Mouse (Mus musculus) kidney, postnatal 10 days (tissue): ENCODE measurements around the gene Dnase2a.
"Not testable (repeated sequence)": the region's sequence is repeated elsewhere in the genome, so short reads cannot be mapped to it uniquely, and the experiment has no call there.

ENCODE experiments used
- DNase-seq: peaks from one replicate; pipeline ENCODE4 v3.0.0; 2021; ENCODE audit warnings: mixed read lengths

The Dnase2a gene

DNA sequence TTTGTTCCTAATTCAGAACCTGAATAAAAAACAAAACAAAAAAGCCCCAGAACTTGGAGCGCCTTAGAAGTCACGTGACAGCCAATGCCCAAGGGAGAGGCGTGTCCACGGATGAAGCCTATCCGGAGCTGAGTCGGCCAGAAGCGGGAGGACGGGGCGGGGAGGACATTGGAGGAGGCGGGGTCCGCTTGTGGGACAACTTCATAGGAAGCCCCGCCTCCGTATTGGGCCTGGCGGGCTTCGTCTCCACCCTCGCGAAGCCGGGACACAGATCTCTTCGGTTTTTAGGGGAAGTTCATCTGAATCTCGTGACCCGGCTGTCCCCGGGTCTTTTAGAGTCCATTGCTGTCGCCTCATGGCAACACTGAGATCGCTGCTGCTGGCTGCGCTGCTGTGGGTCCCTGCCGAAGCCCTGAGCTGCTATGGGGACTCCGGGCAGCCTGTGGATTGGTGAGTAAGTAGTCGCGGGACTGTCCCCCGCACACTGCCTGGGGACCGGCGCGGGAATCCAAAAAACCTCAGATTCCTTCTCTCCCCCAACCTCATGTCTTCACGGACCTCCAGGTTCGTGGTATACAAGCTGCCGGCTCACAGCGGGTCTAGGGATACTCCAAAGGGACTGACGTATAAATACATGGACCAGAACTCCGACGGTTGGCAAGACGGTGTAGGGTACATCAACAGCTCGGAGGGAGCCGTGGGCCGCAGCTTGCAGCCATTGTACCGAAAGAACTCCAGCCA, at the start of gene Dnase2a:
TSS of gene Dnase2a (plus strand) at position 140 of the 741 bp plus-strand sequence.
- DNase-seq: peak; percentile 98

DNA sequence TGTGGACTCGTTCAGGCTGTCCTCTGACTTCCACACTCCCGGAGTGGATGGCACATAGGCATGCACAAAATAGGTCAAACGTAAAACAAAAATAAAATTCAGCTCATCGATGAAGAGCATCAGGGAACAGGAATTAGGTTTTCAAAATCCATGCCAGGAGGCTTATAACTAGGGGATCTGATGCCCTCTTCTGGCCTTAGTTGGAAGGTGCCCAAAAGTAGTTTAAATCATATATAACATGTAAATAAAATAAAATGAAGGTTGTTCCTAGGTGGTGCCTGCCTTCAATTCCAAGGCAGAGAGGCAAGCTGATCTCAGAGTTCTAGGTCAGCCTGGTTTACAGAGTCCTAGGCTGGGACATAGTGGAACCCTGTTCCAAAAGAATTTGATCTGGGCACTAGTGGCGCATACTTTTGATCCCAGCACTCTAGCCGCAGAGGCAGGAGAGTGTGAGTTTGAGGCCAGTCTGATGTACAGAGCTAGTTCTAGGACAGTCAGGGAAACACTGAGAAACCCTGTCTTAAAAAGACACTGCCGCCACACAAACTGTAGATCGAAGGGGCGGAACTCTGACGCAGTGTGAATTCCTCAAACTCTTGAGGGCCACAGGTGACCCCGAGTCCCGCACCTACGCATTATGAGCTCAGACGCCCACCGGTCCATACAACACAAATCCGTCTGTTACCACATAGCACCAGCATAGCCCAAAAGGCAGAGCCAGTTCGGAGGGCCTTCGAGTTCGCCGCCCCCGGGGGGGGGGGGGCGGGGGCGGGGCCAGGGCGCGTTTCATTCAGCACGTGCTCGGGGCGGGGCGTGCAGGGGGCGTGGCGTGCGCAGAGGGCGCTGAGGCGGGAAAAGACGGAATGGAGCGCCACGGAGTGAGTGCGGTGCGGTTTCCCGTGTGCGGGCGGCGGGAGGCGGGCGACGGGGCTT, 36.7 kb upstream of the Dnase2a start, which contains the start of gene Syce2:
TSS of gene Syce2 (plus strand) at position 736 of the 933 bp plus-strand sequence.
- peak; percentile 92 for DNase-seq

DNA sequence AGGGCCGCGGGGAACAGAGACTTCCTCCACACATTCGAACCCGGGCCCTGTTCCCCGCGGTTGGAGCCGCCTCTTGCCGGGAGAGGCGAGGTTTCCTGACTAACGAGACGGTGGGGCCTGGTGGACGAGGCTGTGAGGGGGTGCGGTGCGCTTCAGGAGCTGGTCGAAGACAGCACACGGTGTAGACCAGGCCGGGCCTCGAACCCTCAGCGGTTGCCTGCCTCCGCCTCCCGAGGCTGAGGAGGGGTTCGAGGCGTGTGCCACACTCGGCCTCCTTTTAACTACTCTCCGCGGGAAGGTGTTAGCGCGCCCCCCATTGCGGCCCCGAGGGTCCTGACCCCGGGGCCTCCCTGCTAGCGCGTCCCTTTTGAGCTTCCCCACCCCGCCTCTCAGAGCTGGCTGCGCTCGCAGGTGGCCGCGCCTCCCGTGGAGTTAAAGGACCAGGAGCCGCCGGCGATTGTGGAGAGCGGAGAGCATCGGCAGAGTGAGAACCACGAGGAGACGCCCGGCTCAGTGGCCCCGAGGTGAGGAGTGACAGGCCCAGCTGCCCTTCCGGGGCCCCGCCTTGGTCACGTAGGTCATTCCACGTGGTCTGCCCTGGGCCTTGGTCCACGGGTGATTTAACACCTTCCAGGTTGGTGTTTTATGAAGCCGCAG, 35.9 kb upstream of the Dnase2a start:
- DNase-seq: peak; percentile 63

DNA sequence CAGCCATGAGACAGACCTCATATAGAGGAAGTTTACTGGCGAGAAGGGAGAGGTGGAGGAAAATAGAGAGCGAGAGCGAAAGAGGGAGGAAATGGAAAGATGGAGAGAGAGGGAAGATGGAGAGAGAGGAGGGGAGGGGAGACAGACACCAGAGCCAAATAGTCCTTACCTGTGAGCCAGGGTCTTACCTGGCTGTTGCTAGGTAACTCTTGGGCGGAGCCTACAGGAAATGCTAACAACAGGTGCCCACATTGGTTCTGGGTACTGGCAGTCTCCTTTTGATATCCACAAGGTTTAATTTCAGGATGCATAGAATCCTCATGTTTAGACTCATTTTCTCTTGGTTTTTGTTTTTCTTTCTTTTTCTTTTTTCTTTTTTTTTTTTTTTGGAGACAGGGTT, 35.3 kb upstream of the Dnase2a start:
- no peak for DNase-seq

DNA sequence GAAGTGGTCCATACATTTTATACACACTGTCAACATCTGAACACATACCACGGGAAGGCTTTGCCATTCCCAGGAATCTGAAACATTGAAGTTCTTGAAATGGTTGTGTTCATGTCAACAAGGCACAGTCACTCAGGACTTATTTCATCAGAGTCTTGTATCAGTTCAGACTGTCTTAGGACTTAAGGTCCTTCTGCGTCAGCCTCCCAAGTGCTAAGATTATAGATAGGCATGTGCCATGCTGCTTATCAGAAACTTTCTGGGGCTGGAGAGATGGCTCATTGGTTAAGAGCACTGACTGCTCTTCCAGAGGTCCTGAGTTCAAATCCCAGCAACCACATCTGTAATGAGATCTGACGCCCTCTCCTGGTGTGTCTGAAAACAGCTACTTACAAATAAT, 34.0 kb upstream of the Dnase2a start:
- DNase-seq: no peak

DNA sequence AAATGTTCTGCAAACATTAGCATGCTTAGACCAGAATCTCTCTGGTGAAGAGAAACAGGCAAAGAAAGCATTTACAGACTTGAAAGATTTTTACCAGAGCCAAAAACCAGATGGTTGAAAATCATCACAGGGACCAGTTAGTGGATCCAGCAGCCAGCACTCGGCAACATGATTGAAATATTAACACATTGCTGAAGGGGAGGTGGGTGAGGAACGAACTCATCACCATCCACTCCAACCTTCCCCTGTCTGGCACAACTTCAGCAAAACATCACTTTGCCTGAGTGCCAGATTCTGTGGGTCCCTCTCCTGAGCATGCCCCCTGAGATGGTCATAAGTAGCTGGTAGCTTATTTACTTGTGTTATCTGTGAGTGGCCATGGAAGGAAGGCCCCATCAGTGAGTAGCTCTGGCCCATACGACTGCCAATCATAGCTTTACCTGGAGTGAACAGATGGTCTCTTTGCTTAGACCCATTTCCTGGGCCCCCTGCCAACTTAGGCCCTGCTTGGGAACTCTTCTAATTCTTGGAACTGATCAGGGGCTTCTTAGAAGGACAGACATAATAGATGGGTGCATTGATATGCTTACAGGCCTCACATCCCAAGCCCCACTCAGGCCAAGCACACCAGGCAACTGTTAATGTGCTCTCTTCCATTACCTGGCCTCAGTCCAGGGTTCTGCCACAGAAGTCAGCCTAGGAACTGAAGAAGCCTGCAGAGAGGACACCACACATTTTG, 30.9 kb upstream of the Dnase2a start:
- no peak for DNase-seq

DNA sequence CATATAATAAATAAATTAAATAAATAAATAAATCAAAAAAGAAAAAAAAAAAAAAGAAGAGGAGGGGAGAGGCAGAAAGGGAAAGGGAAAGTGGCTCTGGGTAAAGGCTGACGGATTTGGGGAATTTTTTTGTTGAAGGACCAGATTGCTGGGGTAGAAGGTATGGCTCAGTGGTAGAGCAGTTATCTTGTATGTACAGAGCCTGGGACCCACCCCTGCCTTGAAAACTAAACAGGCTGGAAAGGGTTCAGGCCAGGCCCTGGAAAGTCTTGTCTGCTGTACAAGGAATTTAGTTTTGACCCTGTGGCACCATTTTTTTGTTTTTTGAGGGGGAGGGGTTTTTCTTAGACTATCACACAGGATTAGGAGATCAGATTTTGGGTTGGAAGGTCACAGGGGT, 29.4 kb upstream of the Dnase2a start:
- no peak for DNase-seq

DNA sequence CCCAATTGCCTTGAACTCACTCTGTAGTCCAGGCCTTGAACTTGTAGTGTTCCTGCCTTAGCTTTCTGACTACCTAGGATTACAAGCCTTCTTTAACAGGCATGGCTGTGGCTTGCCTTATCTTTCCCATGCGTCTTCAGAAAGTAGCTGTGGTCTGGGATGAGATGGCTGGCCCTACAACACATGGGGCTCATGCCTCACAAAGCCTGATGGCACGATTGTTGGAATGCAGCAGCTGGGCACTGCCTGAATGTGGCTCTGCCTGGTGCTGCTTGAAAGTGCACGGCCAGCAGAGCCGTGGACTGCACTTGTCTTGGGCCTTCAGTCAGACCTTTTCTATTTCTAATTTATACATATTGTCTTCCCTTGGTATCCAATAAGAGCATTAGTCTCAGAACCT, 23.6 kb upstream of the Dnase2a start:
- no peak for DNase-seq

DNA sequence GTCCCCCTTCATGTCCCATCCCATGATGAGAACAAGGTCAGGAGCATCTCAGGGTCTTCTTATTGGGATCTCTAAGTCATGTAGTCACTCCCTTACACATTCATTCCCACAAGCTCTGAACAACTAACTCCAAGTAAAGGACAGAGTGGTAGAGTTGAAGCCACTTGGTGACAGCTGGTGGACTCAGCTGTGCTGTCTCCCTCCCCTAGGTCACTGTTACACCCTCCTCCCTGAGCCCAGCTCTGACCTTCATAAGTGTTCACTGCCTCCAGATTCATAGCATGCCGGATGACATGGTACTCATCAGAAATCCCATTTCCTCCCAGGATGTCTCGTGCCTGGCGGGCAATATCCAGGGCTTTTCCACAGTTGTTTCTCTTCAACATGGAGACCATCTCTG, 20.1 kb upstream of the Dnase2a start:
- DNase-seq: no peak

DNA sequence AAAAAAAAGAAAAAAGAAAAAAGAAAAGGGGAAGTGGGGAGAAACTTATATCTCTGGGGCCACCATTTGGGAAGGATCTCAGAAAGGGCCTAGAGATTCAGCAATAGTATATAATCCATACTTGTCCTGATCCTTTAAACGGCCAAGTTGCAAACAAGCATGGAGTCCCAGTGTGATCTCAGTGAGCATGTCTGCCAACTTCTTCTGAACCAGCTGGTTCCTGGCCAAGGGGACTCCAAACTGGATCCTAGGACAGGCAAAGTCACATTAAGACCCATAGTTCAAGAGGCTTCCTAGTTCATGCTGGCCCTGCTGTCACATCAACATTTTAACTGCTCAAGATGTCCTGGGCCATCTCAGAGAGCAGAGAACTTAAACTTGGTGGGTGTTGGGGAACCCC, 19.2 kb upstream of the Dnase2a start:
- no peak for DNase-seq

DNA sequence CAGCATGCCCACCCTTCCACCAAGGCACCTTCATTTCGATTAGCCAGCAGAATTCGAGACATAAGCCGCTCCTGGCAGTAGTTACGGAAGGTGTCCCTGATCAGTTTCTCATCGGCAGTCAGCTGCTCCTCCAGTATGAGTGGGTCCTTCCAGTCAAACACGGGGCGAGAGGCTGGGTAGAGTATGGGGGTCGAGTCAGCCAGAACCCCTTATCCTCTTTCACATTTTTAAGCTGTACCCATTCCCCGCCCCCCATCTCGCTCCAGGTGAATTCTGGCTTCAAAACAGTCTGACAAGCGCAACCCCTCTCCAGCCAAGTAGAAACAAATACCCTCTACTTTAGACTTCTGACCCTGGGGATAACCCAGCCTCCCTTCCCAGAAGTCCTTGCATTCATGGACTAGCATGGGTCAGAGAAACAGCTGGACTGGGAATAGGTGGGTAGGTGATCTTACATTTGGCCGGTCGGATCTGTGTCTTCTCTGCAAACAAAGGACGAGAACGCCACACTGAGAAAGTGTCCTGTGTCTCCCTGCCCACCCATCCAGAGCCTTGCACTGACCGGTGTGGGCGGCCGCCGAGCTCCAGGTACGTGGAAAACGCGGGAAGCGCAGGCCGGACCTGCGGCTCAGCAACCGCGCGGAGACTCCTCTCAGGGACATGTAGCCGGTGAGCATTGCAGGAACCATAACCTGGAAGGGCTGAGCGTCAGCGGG, 15.2 kb upstream of the Dnase2a start:
- peak; percentile 49 for DNase-seq

DNA sequence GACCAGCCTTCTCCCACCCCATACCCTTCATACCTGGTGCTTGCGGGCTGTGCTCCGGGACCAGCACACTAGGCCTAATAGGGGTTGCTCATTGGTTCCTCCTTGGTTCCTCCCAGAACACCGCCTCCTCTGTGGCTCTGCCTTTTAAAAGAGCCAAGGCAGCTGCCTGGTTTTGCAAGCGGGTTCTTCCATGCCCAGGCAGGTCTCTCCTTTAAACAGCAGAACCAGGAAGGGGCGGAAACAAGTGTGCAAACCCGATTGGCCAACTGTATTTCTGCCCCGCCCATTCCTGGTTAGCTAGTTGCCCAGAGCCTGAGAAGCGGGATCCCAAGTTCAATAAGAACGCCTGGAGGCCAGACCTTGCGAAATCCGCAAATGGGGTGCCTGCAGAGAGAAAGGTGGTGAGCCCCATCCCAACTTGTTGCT, 14.6 kb upstream of the Dnase2a start, which contains the start of gene Gcdh:
TSS of gene Gcdh (minus strand) at position 213 of the 426 bp plus-strand sequence.
- DNase-seq: peak; percentile 93

DNA sequence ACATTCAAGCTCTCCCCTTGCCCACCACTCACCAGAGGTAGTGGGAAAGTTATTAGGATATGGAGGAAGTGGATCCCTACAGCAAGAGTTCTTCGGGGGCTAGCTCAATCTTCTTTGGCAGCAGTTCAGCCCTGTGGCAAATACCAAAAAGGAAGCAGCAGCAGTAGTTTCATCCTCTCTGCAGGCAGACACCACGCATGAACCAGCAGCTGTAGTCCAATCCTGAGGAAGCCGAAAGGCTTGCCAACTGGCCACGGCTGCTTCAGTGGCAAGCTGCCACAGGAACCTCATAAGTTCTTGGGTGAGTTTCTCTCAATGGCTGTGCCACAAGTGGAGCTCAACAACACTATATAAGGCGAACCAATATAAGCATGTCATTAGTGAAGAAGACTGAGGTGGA, 12.4 kb upstream of the Dnase2a start:
- no peak for DNase-seq

DNA sequence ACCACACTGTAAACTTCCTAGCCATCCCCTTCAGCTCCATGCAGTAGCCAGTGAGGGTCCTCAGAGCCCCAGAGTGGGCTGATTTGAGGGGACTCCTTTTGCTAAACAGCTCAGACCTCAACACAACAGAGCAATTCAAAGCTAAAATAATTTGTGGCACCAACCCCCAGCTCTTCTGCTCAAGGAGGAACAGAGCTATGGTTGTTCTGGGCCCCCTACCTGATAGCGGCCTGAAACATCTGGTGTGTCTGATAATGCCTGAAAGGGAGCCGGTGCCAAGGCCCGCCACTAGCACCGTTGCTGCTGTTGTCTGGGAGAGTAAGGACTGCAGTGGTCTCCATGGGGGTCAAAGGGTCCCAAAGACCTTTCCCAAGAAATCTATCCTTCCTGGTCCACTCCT, 7.3 kb upstream of the Dnase2a start:
- no peak for DNase-seq

DNA sequence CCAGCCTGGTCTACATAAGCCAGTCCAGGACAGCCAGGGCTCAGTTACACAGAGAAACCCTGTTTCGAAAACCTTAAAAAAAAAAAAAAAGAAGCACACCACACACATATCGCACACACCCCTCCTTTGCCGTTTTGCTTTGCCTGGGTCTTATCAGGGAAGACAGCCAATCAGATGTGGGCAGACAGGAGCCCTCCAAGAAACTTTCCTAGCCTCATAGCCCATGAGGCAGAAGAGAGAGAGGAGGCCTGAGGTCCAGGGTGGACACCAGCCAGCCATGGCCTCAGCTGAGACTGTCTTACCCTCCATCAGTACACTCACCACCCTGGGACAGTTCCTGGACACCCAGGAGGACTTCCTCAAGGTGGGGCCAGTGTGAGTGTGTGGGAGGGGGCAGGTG, 6.6 kb upstream of the Dnase2a start, which contains the start of gene Klf1:
TSS of gene Klf1 (plus strand) at position 177 of the 400 bp plus-strand sequence.
- no peak for DNase-seq

DNA sequence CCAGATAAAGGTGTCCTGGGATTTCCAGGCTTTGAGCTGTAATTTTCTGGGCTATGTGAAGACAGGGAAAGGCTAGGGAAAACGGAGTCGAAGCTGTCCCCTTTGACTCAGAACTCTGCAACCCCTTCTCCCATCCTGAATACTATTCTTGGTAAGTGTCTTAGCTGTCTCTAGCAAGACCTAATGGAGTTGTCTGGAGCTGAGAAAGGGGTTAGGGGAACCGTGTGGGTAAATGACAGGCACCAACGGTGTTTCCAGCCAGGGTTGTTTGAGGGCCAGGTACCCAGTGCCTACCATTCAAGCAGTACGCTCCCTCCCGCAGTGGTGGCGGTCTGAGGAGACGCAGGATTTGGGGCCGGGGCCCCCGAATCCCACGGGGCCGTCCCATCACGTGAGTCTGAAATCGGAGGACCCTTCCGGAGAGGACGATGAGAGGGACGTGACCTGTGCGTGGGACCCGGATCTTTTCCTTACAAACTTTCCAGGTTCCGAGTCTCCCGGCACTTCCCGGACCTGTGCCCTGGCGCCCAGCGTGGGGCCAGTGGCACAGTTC, 5.9 kb upstream of the Dnase2a start:
- no peak for DNase-seq

DNA sequence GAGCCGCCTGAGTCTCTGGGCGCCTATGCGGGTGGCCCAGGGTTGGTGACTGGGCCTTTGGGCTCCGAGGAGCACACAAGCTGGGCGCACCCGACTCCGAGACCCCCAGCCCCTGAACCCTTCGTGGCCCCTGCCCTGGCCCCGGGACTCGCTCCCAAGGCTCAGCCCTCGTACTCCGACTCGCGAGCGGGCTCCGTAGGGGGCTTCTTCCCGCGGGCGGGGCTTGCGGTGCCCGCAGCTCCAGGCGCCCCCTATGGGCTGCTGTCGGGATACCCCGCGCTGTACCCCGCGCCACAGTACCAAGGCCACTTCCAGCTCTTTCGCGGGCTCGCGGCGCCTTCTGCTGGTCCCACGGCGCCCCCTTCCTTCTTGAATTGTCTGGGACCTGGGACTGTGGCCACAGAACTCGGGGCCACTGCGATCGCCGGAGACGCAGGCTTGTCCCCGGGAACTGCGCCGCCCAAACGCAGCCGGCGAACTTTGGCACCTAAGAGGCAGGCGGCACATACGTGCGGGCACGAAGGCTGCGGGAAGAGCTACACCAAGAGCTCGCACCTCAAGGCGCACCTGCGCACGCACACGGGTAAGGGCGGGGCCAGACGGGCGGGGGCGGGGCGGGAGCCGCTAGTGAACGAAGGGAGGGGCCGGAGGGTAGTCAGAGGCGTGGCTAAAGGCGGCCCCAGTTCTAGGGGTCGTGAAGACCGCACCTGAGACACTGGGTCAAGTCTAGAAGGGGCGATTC, 5.3 kb upstream of the Dnase2a start:
- DNase-seq: peak; percentile 97

DNA sequence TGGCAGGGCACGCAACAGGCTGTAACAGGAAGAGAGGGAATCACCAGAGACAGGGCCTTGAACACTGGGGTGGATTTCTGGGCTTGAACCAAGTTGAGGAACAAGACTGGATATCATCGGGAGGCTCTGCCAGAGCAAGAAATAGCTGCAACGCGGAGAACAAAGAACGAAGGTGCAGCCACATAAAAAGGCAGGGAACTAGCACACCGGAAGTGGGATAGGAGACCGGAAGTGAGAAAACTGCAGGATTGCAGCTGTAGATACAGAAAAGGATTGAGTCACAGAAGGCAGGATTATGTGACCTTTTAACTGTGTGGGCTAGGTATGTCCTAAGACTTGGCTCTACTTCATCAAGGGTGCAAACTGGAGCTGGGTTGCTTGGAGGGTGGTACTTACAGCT, 4.0 kb upstream of the Dnase2a start:
- DNase-seq: no peak

DNA sequence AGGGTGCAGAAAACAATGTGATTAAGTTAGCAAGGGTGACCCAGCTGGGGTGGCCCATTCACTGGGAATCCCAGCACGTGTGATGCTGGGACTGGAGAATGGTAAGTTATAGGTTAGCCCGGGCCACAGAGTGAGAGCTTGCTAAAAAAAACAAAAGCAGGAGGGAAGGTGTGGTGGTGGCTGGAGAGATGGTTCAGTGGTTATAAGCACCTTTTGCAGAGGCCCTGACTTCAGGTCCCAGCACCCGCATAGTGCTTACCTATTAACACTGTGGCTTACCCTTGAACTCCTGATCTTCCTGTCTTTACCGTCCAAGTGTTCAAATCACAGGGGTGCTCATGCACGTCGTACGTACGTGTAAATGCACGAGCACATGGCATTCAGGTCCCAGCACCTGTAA, 1.3 kb upstream of the Dnase2a start:
- no peak for DNase-seq

DNA sequence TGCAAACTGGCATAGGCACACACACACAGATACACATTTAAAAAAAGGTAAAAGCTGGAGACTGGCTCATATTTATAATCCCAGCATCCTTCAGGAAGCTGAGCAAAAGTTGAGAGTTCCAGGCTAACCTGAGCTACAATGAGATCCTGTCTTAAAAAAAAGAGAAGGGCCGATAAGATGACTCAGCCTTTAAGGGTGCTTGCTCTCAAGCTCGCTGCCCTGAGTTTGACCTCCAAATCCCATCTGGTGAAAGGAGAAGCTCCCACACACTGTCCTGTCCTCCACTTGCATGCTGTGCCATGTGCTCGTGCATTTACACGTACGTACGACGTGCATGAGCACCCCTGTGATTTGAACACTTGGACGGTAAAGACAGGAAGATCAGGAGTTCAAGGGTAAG, 867 bp upstream of the Dnase2a start:
- DNase-seq: no peak

DNA sequence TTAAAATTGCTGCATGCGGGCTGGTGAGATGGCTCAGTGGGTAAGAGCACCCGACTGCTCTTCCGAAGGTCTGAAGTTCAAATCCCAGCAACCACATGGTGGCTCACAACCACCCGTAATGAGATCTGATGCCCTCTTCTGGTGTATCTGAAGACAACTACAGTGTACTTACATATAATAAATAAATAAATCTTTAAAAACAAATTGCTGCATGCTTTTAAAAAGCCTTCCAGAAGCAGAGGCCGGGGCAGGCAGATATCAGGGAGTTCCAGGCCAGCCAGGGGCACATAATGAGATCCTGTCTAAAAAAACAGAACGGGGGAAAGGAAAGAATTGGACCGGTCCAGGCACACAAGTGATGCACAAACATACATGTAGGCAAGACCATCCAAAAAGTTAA, 381 bp upstream of the Dnase2a start:
- DNase-seq: not testable (repeated sequence)
